Mouse (Mus musculus) G1E-ER4 (cell line): Measurements from ENCODE around the gene Phlda1. TPM values are rescaled to one million over a fixed set of nuclear protein-coding genes. Genes with fewer than 3 reads are reported as not detected.

Source experiments
- GATA1 ChIP-seq: IDR thresholded peaks from one replicate; pipeline ENCODE4 v1.8.0; 2012; ENCODE audit warnings: low read length, inconsistent platforms
- polyA plus RNA-seq: library from polyadenylated mRNA; stranded (reverse); fragments of >175 nt; gene quantifications from 2 replicates; pipeline ENCODE4 v1.2.3, GENCODE M21; 2012

The Phlda1 gene
- polyA plus RNA-seq, result 82.8 and 88.8 TPM in 2 replicates

GRCm38 (mm10) chr10:111506101-111506925, at the start of gene Phlda1:
Phlda1 (plus strand) TSS chr10:111506286.
- no peak for TF ChIP-seq GATA1

GRCm38 (mm10) chr10:111458088-111458487, 48.0 kb upstream of the Phlda1 start:
- no peak for TF ChIP-seq GATA1

GRCm38 (mm10) chr10:111459040-111459439, 47.0 kb upstream of the Phlda1 start:
- TF ChIP-seq GATA1, result no peak

- TF ChIP-seq GATA1, result no peak
These were observed 46.2 kb upstream of the Phlda1 start for GRCm38 (mm10) chr10:111459874-111460273.

- no peak for TF ChIP-seq GATA1
These were observed 45.7 kb upstream of the Phlda1 start for GRCm38 (mm10) chr10:111460381-111460780.

GRCm38 (mm10) chr10:111464833-111465232, 41.3 kb upstream of the Phlda1 start:
- TF ChIP-seq GATA1, result no peak

GRCm38 (mm10) chr10:111465409-111465808, 40.7 kb upstream of the Phlda1 start:
- TF ChIP-seq GATA1, result no peak

GRCm38 (mm10) chr10:111471166-111471565, 34.9 kb upstream of the Phlda1 start:
- TF ChIP-seq GATA1, result no peak

- TF ChIP-seq GATA1, result no peak
These were observed 33.2 kb upstream of the Phlda1 start, which contains the start of gene Nap1l1 for GRCm38 (mm10) chr10:111472686-111473510. Nap1l1 (plus strand) TSS chr10:111473223.

GRCm38 (mm10) chr10:111473511-111474371, 32.3 kb upstream of the Phlda1 start:
- no peak for TF ChIP-seq GATA1

GRCm38 (mm10) chr10:111476301-111476700, 29.8 kb upstream of the Phlda1 start:
- TF ChIP-seq GATA1, result no peak

GRCm38 (mm10) chr10:111476989-111477510, 29.0 kb upstream of the Phlda1 start:
- TF ChIP-seq GATA1, result no peak

GRCm38 (mm10) chr10:111479599-111479998, 26.5 kb upstream of the Phlda1 start:
- no peak for TF ChIP-seq GATA1

- TF ChIP-seq GATA1, result no peak
These were observed 23.4 kb upstream of the Phlda1 start for GRCm38 (mm10) chr10:111482654-111483053.

- no peak for TF ChIP-seq GATA1
These were observed 22.0 kb upstream of the Phlda1 start for GRCm38 (mm10) chr10:111484079-111484478.
